8 mouse cellular contexts compared by ENCODE assay signal in genomic region chrX:93888966-93889365, GRCm38 (mm10). TPM values are rescaled to one million over a fixed set of nuclear protein-coding genes. Genes with fewer than 3 reads are reported as not detected.
DNase-seq lines count a peak whose midpoint lies in the region; ATAC-seq and TF ChIP-seq lines count a peak whose summit lies in the region.

No protein-coding gene starts in this region.

- no peak for DNase-seq in cerebellum, adult 9-10 months
- peak; percentile 6 for DNase-seq in layer of hippocampus, adult 11-12 months (ENCODE audit: low spot score)
- DNase-seq in layer of hippocampus, postnatal 10 days (ENCODE audit: low spot score in 2 of 2), result no peak
- no peak for DNase-seq in liver, postnatal 0 days
- no peak for DNase-seq in T-cell, adult 2 months (ENCODE audit: low spot score)
- no peak for DNase-seq in embryo, embryonic 9.5 days (ENCODE audit: extremely low spot score)

- no peaks in the 10 kb centered on the region for H3K4me1 ChIP-seq in forebrain, embryonic 12.5 days
- H3K4me1 ChIP-seq in liver, postnatal 0 days (ENCODE audit: insufficient read depth), result no peaks in the 10 kb centered on the region

- no peaks in the 10 kb centered on the region for H3K36me3 ChIP-seq in forebrain, embryonic 12.5 days (replicated peaks)
- H3K36me3 ChIP-seq in liver, postnatal 0 days (replicated peaks; ENCODE audit: insufficient read depth, low read length), result no peaks in the 10 kb centered on the region

- H3K27me3 ChIP-seq in forebrain, embryonic 12.5 days, result no peaks in the 10 kb centered on the region
- peaks cover 3% of the 10 kb centered on the region; the same call in 1 of the 2 replicates for H3K27me3 ChIP-seq in liver, postnatal 0 days (ENCODE audit: insufficient read depth, low read length)

- H3K27ac ChIP-seq in forebrain, embryonic 12.5 days, result peak overlapping the region; percentile 65
- H3K27ac ChIP-seq in liver, postnatal 0 days (ENCODE audit: low read depth), result no peak overlapping the region; the same call in 1 of the 2 replicates

- ATAC-seq in cerebellum, adult (ENCODE audit: insufficient number of reproducible peaks, low FRiP score, low TSS enrichment), result peak; percentile 67
- ATAC-seq in forebrain, embryonic 12.5 days (ENCODE audit: low FRiP score), result peak; percentile 67; the same call in 1 of the 2 replicates
- ATAC-seq in liver, postnatal 0 days, result no peak

- no peak for TF ChIP-seq CTCF in liver, postnatal 0 days (IDR thresholded peaks at IDR 0.05; ENCODE audit: low read depth)

- WGBS in forebrain, embryonic 12.5 days, result 55% methylated on average over 8 of the region's 8 CpGs
- WGBS in liver, postnatal 0 days (ENCODE audit: insufficient replicate concordance), result 85% methylated on average over 8 of the region's 8 CpGs

- no peaks in the 10 kb centered on the region for H3K9me3 ChIP-seq in forebrain, embryonic 12.5 days
- H3K9me3 ChIP-seq in liver, postnatal 0 days (ENCODE audit: low read length), result no peaks in the 10 kb centered on the region

- peak overlapping the region; percentile 46 for H3K4me2 ChIP-seq in forebrain, embryonic 12.5 days
- H3K4me2 ChIP-seq in liver, postnatal 0 days (ENCODE audit: low read depth, low read length), result peak overlapping the region; percentile 61

- H3K4me3 ChIP-seq in forebrain, embryonic 12.5 days (replicated peaks), result peak overlapping the region; percentile 17; the same call in 1 of the 2 replicates
- peak overlapping the region; percentile 26; the same call in 1 of the 2 replicates for H3K4me3 ChIP-seq in liver, postnatal 0 days (ENCODE audit: low read depth, low read length)

- no peak for TF ChIP-seq EP300 in liver, postnatal 0 days (IDR thresholded peaks at IDR 0.05; ENCODE audit: low read depth)

- H3K9ac ChIP-seq in forebrain, embryonic 12.5 days, result no peak overlapping the region
- H3K9ac ChIP-seq in liver, postnatal 0 days (replicated peaks), result no peak overlapping the region

RNA-seq across cellular contexts. Expression of gene Pdk3, which starts 57.0 kb away (rescaled TPM):
- total RNA-seq in layer of hippocampus, postnatal 10 days (2021), result 10 to 100 TPM; 30.9 to 31.9 TPM
- 48.6 and 54.4 TPM in 2 replicates for polyA plus RNA-seq in forebrain, embryonic 12.5 days (2016; fragmentation: Nextera tagmentation; extraction: Ambion mirVana)
- 14.9 and 15.2 TPM in 2 replicates for polyA plus RNA-seq in liver, postnatal 0 days (2015; fragmentation: Nextera tagmentation; extraction: Ambion mirVana)
